Mouse (Mus musculus) cerebellum, postnatal 14 days (tissue): ENCODE results near the gene Epha1.

ENCODE experiments used
- DNase-seq, 2 experiments: peaks; one replicate each; pipeline ENCODE4 v3.0.0; 2021; ENCODE audit warnings: mixed read lengths in 2 of 2

Gene Epha1

GRCm38 (mm10) chr6:42323371-42324066, 49.5 kb downstream of the Epha1 start:
- DNase-seq = peak; percentile 54 to 56

- DNase-seq = no peak
These were observed 54.8 kb downstream of the Epha1 start for GRCm38 (mm10) chr6:42318293-42318692.

- DNase-seq = no peak
These were observed 62.5 kb downstream of the Epha1 start for GRCm38 (mm10) chr6:42310427-42311053.

- peak; percentile 62 to 68 for DNase-seq
These were observed 63.2 kb downstream of the Epha1 start for GRCm38 (mm10) chr6:42309816-42310378.
